Mouse (Mus musculus): ENCODE measurements around the gene Ciao2b. TPM values are rescaled to one million over a fixed set of nuclear protein-coding genes. Genes with fewer than 3 reads are reported as not detected.

Gene Ciao2b
- polyA plus RNA-seq, 1 experiment, result 61.8 TPM

DNA sequence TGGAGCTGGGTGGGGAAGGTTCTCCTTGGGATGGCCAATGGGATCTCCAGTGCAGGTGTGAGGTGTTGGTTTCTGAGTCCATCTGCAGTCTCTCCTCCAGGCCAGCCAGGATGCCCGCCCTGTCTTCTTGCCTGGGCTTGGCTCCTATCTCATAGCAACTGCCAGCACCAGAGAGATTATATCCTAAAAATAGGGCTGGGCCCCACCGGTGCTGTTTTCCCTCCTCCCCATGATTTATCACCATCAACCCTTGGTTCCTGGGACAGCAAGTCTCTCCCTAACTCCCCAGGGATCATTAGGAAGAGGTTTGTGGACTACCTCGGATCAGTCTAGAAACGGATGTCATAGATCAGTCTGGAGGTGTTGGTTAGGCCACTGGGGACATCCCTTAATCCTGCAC, 28.6 kb downstream of the Ciao2b start:
- TF ChIP-seq CTCF (IDR thresholded peaks at IDR 0.05; ENCODE audit: control insufficient read depth, insufficient read depth, insufficient replicate concordance, low read depth, low read length) (no peak), POLR2A (IDR thresholded peaks at IDR 0.05; ENCODE audit: control insufficient read depth, low read depth, low read length) (no peak)
- no peaks in the 10 kb centered on the region for H3K27me3 ChIP-seq (ENCODE audit: control insufficient read depth, insufficient read depth, low read length)
- no peaks in the 10 kb centered on the region for H3K4me1 ChIP-seq (ENCODE audit: control insufficient read depth, insufficient read depth, low read length)
- H3K27ac ChIP-seq (ENCODE audit: control insufficient read depth, insufficient read depth, low read depth, low read length), result no peak overlapping the region
- no peak overlapping the region for H3K4me3 ChIP-seq (ENCODE audit: control insufficient read depth, low read depth, low read length)
- H3K36me3 ChIP-seq (ENCODE audit: control insufficient read depth, insufficient read depth, low read length), result no peaks in the 10 kb centered on the region

DNA sequence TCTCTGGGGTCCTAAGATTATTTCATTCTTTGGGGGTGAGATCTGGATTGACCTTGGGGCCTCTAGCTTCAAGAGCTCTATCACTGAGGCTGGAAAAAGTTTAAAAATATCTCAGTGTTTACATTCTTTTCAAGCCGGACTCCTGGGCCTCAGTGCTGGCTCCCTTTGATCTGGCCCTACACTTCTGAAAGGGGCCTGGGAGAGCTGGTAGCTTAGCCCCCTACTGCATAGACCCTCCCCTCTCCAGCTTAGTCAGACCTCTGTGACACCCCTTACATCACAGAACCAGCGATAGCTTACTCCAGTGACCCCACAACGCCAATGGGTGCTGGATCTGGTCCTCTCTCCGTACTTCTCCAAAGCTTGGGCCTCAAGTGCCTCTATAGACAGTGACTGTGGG, 30.2 kb downstream of the Ciao2b start:
- Histone ChIP-seq H3K27ac (ENCODE audit: control insufficient read depth, insufficient read depth, low read depth, low read length) (no peak overlapping the region), H3K36me3 (ENCODE audit: control insufficient read depth, insufficient read depth, low read length) (no peaks in the 10 kb centered on the region)
- TF ChIP-seq POLR2A (IDR thresholded peaks at IDR 0.05; ENCODE audit: control insufficient read depth, low read depth, low read length) (no peak), CTCF (IDR thresholded peaks at IDR 0.05; ENCODE audit: control insufficient read depth, insufficient read depth, insufficient replicate concordance, low read depth, low read length) (no peak)

DNA sequence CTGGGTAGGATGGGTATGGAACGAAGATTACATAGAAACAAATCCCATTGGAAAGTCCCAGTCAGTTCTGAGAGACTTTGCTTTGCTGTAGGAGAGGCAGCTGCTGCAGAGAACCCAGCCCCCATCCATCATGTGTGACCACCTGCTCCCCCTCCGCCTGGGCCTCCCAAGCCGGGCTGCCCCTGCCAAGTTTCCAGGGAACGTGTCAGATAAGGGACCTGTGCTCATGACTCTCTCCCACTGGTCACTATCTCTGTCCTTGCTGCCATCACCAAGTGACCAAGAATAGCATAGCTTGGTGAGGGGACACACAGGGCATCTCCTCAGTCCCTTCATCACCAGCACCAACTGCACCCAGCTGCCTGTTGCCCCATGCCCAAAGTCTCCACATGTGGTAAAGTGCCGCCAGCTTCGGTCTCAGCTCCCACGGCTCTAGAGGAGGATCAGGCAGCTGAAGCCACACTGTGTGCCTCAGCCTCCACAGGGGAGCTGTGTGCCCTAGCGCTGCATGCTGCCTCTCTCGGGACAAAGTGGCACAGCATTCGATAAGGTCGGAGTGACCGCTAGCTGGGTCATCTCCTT, 31.5 kb downstream of the Ciao2b start:
- Histone ChIP-seq H3K27me3 (ENCODE audit: control insufficient read depth, insufficient read depth, low read length) (no peaks in the 10 kb centered on the region), H3K4me1 (ENCODE audit: control insufficient read depth, insufficient read depth, low read length) (no peaks in the 10 kb centered on the region), H3K36me3 (ENCODE audit: control insufficient read depth, insufficient read depth, low read length) (no peaks in the 10 kb centered on the region), H3K27ac (ENCODE audit: control insufficient read depth, insufficient read depth, low read depth, low read length) (no peak overlapping the region), H3K4me3 (ENCODE audit: control insufficient read depth, low read depth, low read length) (no peak overlapping the region)
- no peak for TF ChIP-seq POLR2A (IDR thresholded peaks at IDR 0.05; ENCODE audit: control insufficient read depth, low read depth, low read length)
- 0 out of 2 replicates have a peak, but pooled peaks have one; percentile 3 for TF ChIP-seq CTCF (IDR thresholded peaks at IDR 0.05; ENCODE audit: control insufficient read depth, insufficient read depth, insufficient replicate concordance, low read depth, low read length)

More for the DNA sequence above, 30.2 kb downstream of the Ciao2b start:
- Histone ChIP-seq H3K4me1 (ENCODE audit: control insufficient read depth, insufficient read depth, low read length) (no peaks in the 10 kb centered on the region), H3K27me3 (ENCODE audit: control insufficient read depth, insufficient read depth, low read length) (no peaks in the 10 kb centered on the region), H3K4me3 (ENCODE audit: control insufficient read depth, low read depth, low read length) (no peak overlapping the region)

DNA sequence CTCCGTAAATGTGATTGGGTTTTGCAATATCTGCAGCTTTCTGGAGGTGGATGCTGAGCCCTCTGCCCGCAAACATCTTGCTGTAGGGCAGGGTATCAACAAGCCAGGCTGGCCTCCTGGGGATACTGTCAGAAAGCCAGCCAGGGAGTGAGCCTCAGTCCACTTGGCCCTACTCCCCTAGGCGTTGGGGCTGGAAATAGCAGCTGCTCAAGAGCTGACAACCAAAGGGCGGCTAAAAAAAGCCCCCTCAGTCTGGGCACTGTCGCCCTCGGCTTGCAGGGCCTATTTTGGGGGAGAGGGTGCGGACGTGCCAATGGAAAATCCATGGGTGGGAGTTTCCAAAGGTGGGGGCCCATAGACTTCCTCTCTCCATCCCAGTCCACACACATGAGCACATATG, 32.5 kb downstream of the Ciao2b start:
- H3K4me3 ChIP-seq (ENCODE audit: control insufficient read depth, low read depth, low read length), result no peak overlapping the region
- no peaks in the 10 kb centered on the region for H3K27me3 ChIP-seq (ENCODE audit: control insufficient read depth, insufficient read depth, low read length)
- no peaks in the 10 kb centered on the region for H3K36me3 ChIP-seq (ENCODE audit: control insufficient read depth, insufficient read depth, low read length)
- no peaks in the 10 kb centered on the region for H3K4me1 ChIP-seq (ENCODE audit: control insufficient read depth, insufficient read depth, low read length)
- no peak overlapping the region for H3K27ac ChIP-seq (ENCODE audit: control insufficient read depth, insufficient read depth, low read depth, low read length)
- no peak for TF ChIP-seq CTCF (IDR thresholded peaks at IDR 0.05; ENCODE audit: control insufficient read depth, insufficient read depth, insufficient replicate concordance, low read depth, low read length)
- no peak for TF ChIP-seq POLR2A (IDR thresholded peaks at IDR 0.05; ENCODE audit: control insufficient read depth, low read depth, low read length)

DNA sequence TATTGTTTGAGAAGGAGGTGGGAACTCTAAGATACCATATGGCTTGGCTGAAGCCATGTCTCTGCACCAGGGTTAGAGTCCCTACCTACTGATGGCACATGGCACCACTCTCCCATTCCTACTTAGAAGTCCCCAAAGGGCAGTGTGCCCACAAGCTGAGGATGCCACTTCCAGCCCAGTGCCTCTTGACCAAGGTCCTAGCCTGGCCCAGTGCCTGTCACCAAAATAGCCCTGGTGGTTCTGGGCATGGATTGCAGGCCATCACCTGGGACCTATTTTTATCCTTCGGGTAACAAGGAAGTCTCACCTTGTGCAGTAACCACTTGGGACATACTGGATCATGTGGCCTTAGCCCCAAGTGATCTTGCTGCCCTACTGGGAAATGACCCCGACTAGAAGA, 33.8 kb downstream of the Ciao2b start:
- Histone ChIP-seq H3K4me1 (ENCODE audit: control insufficient read depth, insufficient read depth, low read length) (peaks cover 4% of the 10 kb centered on the region), H3K27ac (ENCODE audit: control insufficient read depth, insufficient read depth, low read depth, low read length) (no peak overlapping the region), H3K36me3 (ENCODE audit: control insufficient read depth, insufficient read depth, low read length) (no peaks in the 10 kb centered on the region), H3K4me3 (ENCODE audit: control insufficient read depth, low read depth, low read length) (no peak overlapping the region), H3K27me3 (ENCODE audit: control insufficient read depth, insufficient read depth, low read length) (no peaks in the 10 kb centered on the region)
- TF ChIP-seq POLR2A (IDR thresholded peaks at IDR 0.05; ENCODE audit: control insufficient read depth, low read depth, low read length) (no peak), CTCF (IDR thresholded peaks at IDR 0.05; ENCODE audit: control insufficient read depth, insufficient read depth, insufficient replicate concordance, low read depth, low read length) (no peak)

DNA sequence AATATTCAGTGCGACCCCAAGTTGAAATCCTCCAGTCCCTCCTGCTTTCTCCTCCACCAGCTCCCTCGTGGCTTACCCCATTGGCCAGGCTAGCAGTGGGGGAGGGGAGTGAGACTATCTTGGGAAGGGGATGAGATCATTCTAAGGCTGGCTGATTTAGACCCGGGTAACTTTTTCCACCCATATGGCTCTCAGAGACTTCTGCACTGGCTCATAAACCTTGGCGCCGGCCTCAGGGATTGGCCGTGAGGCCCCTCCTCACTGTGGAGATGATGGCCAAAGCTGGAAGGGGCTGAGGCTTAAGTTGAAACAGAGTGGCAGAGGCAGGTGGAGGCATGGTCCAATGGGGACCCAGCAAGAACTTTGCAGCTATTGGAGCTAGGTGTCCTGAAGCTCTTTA, 35.4 kb downstream of the Ciao2b start:
- Histone ChIP-seq H3K36me3 (ENCODE audit: control insufficient read depth, insufficient read depth, low read length) (no peaks in the 10 kb centered on the region), H3K27me3 (ENCODE audit: control insufficient read depth, insufficient read depth, low read length) (no peaks in the 10 kb centered on the region), H3K4me1 (ENCODE audit: control insufficient read depth, insufficient read depth, low read length) (peaks cover 17% of the 10 kb centered on the region), H3K4me3 (ENCODE audit: control insufficient read depth, low read depth, low read length) (no peak overlapping the region), H3K27ac (ENCODE audit: control insufficient read depth, insufficient read depth, low read depth, low read length) (no peak overlapping the region)
- TF ChIP-seq POLR2A (IDR thresholded peaks at IDR 0.05; ENCODE audit: control insufficient read depth, low read depth, low read length) (no peak), CTCF (IDR thresholded peaks at IDR 0.05; ENCODE audit: control insufficient read depth, insufficient read depth, insufficient replicate concordance, low read depth, low read length) (no peak)

DNA sequence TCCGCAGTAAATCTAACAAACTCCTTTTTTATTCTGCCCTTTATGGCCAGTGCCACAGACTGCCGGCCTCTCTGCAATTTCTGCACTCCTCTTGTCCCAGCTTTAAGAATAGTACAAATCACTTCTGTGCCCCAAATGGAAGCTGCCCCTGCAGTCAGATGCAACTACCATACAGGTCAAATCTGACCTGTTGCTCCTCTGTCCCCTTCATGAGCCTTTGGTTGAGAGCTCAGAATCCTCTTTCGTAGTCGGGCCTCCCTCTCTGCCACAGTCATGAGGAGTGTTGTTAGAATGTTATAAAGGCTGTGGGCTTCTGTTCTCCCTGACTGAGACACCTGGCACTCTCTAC, 38.5 kb downstream of the Ciao2b start:
- no peak for TF ChIP-seq POLR2A (IDR thresholded peaks at IDR 0.05; ENCODE audit: control insufficient read depth, low read depth, low read length)
- no peak for TF ChIP-seq CTCF (IDR thresholded peaks at IDR 0.05; ENCODE audit: control insufficient read depth, insufficient read depth, insufficient replicate concordance, low read depth, low read length)
- Histone ChIP-seq H3K4me1 (ENCODE audit: control insufficient read depth, insufficient read depth, low read length) (peaks cover 18% of the 10 kb centered on the region), H3K27ac (ENCODE audit: control insufficient read depth, insufficient read depth, low read depth, low read length) (no peak overlapping the region), H3K27me3 (ENCODE audit: control insufficient read depth, insufficient read depth, low read length) (no peaks in the 10 kb centered on the region), H3K4me3 (ENCODE audit: control insufficient read depth, low read depth, low read length) (no peak overlapping the region), H3K36me3 (ENCODE audit: control insufficient read depth, insufficient read depth, low read length) (no peaks in the 10 kb centered on the region)

Data from testis, adult 2 months (tissue).